Mouse (Mus musculus) 416B (cell line): ENCODE measurements around the gene Otub2.

ENCODE experiments used
- DNase-seq: peaks from one replicate; pipeline ENCODE4 v3.0.0; 2011; ENCODE audit warnings: low read depth

Otub2 gene

DNA sequence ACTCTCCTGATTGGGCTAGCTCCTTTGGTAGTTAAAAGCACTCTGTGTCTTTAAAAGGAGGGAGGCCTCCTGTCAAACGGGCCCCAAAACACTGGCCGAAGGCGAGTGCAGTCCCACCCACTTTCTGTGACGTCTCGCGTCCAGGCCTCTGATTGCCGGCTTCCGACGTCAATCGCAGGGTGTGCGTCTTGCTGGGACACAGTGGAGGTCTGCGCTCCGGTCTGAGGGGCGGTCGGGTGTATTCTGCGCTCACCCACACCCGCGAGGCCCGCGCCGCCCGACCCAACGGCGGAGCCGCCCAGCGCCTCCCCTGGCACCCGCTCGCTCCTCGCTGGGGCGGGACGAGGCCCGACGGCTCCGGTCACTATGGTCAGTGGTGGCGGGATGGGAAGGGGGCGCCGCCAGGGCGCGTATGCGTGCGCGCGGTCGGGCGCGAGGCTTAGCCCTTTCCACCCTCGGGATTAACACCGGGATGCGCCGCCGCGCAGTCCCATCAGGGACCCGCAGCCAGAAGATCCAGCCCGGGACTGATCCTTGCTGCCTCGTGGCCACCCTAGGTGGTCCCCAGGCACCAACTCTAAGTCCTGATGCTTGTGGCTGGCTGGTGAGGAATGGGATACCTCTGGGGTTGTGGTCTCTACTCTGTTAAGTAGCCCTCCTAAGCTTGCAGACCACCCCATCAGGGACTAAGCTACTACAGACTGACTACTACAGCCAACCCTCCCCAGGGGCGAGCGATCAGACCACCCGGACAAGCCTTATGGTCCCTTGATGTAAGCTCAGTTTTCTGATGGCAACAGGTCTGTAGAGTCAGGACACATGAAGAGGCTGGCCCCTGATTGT, at the start of gene Otub2:
TSS of gene Otub2 (plus strand) at position 178 of the 843 bp plus-strand sequence.
- peak; percentile 87 for DNase-seq

DNA sequence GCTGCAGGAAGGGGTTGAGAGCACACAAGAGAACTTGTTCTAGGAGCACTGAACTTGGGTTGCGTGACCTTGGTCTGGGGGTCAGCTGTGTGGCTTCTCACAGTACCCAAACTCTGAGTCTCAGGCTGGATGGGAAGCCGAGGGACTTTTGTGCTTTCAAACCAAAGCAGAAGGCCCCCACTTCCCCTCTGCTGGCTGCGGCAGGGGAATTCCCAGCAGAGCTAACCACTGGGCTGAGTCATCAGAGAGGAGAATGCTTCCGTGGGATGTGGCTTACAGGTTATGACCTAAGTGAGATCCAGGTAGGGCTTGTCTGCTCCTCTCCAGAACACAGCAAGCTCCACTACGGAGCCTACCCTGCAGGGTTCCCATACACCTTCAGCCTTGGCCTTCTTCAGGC, 47.3 kb upstream of the Otub2 start:
- DNase-seq: peak; percentile 77

DNA sequence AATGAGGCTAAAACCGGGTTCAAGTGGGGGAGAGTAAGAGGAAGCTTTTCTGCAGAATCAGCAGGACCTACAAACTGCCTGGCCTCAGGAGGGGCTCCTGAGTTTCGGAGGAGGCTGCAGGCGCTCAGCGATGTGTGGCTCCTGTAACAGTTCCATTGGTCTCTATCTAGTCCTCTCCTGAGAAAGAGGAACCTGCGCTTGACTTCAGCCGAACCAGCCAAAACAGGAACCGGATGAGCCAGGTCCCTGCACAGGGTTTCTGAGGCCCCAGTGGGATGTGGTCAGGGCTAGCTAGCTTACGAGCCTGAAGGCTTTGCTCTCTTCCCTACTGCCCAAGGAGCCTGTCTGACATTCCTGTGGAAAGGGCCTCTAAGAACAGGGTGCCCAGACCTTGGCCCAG, 45.0 kb upstream of the Otub2 start:
- DNase-seq: peak; percentile 79

- DNase-seq: no peak
These were observed 43.5 kb upstream of the Otub2 start for GRCm38 (mm10) chr12:103344934-103345333.

GRCm38 (mm10) chr12:103346945-103347344, 41.5 kb upstream of the Otub2 start:
- no peak for DNase-seq

DNA sequence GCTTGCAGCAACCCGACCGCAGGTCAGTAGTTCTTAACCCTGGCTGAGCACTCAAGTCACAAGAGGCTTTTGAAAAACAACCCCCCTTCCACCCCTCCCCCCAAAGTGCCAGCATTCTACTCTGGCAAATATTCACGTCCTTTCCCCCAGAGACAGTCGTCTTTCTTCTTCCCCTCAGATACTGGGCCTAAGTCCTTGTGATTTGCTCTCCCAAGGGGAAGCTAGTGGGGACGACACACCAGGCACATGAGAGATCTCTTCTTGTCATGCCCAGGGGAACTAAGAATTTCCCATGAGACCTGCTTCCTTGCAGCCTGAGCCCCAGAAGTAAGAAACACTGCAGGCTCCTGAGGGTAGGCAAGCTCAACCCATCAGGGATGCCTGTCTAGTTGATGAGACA, 41.1 kb upstream of the Otub2 start:
- no peak for DNase-seq

- peak; percentile 75 for DNase-seq
These were observed 40.0 kb upstream of the Otub2 start for GRCm38 (mm10) chr12:103348506-103348905.

DNA sequence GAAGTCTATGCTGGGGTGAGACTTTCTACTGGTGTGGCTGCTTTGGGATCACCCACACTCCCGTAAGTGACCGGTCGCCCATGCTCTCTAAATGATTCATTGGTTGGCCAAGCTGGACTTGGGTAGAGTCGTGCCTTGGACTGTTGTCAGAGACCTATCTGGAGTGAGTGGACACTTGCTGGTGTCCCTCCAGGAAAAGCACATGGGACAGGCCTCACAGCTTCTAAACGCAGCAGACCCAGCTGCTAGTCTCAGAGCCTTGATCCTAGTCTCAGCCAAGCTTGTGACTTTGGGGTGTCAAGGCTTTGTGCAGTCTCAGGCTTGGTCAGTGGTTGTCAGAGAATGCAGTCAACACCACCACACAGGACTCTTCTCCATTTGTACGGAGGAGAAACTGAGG, 35.7 kb upstream of the Otub2 start:
- DNase-seq: no peak

- DNase-seq: no peak
These were observed 34.9 kb upstream of the Otub2 start for GRCm38 (mm10) chr12:103353538-103353937.

GRCm38 (mm10) chr12:103355746-103356414, 32.6 kb upstream of the Otub2 start, which contains the start of gene Asb2:
Gene Asb2 (minus strand): TSS chr12:103356001.
- DNase-seq: no peak

DNA sequence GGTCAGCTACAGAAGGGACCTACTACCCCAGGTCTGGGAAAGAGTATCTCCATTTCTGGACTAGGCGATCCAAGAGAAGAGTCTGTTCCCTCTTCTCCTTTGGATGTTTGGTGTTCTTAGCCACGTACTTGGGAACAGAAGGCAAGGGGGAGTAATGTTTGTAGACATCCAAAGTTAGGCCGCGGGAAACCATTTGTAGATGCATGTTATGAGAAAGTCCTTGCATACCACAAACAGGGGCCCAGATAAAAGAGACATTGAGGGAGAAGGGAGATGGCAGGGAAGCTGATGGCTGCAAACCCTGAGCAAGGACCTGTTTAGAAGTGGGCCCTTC, 32.1 kb upstream of the Otub2 start:
- DNase-seq: no peak

DNA sequence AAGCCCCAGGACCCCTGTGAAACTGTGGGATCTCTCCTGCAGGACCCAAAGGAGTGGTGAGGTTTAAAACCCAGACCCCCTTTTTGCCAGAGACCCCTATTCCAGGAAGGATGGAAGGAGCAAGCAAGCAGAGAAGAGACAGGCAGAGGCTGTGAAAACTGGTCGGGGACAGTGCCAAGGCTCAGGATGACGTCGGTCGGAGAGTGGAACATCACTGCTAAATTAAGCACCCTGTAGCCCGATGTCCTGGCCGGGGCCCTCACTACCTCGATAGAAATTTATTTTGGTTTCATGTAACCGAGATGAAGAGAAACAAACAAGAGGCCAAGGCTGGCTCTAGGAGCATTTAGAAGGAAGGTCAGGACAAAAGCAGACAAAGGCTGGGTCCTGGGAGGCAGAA, 30.3 kb upstream of the Otub2 start:
- no peak for DNase-seq

- no peak for DNase-seq
These were observed 29.3 kb upstream of the Otub2 start for GRCm38 (mm10) chr12:103358951-103359801.

- DNase-seq: no peak
These were observed 27.7 kb upstream of the Otub2 start for GRCm38 (mm10) chr12:103360812-103361211.

DNA sequence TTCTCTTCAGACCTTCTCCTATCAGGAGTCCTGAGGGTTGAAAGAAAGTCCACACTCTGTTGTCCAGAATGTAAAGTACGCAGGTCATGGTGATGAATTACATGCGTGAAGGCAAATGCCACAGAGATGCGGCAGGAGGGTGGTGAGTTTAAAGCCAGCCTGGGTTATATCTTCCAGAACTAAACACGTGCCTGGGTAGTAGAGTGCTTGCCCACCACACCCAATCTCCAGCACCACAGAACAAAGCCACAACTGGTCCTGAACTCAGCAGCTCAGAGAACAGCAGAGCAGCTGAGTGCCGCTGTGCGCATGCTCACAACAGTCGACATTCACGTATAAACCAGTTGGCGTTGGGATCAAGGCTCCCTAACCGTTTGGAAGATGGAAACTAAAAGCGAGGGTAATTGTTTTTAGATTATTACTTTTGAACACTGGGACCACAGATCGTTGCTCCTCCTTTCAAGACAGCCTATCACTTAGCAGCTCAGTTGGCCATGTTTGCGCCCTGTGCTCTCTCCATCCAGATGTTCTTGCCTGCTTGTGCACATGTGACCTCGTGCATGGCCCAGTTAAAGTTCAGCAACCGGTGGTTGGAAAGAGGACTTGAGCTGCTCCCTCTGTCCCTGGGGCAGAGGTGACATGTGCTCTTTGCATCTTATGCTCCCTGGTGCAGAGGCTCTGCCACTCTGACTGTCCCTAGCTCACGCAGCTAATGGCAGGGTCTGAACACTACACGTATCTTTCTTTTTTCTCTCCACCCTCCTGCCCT, 26.8 kb upstream of the Otub2 start:
- DNase-seq: no peak

DNA sequence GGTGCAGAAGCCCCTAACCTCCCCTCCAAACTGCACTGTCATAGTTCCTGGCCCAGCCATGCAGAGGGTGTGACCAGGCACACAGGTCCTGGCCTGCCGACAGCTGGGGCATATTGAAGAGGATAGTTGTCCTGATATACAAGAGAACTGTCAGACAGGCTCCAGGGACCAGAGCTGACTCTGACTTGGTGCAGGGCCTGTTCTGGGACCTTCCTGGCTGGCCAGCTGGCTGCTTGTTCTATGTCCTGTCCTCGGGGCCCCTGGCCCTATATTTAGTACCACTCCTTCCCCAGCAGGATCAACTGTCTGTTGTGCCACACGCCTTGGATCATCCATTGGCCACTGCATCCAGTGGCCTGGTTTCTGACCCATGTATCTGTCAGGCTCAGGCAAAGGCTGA, 26.1 kb upstream of the Otub2 start:
- DNase-seq: no peak

DNA sequence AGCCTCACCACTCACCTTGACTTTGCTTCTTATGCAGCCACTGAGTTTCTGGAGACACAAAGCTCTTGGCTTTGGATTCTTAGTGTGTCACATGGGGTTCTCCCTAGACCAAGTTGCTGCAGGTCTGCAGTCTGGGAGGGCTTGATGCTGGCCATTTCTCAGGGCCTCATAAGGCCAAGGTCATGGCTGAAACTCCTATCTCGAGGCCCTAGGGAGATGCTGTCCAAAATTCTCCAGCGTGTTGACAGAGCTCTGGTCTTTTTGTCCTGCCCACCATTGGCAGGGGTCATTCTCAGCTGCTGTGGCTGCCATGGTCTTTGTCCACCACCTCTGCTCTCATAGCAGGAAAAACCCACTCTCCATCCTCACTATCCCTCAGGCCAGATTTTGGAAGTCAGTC, 21.3 kb upstream of the Otub2 start:
- DNase-seq: no peak

- peak; percentile 38 for DNase-seq
These were observed 20.7 kb upstream of the Otub2 start for GRCm38 (mm10) chr12:103367620-103368325.

DNA sequence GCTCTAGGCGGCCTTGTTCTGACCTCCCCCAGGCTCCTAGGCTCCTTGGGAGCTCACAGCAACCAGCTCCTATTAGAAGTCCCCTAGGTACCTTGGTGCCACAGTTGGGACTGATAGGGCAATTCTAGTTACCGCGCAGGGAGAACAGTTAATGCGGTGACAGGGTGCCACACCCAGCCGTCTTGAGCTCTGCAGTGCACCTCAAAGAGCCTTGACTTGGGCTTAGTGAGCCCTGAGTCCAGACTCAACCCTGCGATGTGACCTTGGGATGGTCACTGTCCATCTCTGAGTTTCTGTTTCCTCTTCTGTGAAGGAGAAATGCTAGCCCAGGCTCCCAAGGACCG, 20.2 kb upstream of the Otub2 start:
- DNase-seq: no peak

DNA sequence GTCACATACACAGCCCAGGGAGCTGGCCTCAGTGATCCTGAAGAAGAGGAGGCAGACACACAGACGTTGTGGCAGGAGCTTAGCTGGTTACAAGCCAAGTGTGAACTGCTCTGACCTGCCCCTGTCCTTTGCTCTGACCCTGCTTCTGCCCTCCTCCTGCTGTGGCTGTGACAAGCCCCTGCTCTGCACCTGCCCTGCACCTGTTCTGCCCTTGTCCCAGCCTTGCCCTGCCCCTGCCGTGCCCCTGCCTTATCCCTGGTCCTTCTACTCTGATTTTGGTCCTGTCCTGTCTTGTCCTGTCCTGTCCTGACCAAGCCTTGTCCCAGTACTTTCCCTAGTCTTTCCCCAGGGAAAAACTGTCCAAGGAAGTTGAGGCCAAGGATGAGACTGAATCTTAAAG, 19.7 kb upstream of the Otub2 start:
- DNase-seq: no peak

DNA sequence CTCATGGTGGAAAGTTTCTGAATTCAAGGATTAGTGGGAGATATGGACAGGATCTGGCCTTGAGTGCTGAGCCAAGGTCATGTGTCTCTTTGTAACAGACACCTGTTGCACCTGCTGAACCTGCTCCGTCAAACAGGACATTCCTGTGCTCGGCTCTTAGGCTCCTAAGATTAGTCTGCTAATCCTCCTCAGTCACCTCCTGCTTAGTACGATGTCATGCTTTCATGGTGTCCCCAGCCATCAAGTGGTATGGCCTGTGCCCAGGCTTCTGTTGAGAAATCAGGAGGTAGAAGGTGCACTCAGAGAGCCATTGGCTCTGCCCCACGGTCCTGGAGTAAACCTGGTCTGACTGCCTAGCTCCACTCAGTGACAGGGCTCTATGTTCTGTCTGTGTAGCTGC, 17.6 kb upstream of the Otub2 start:
- DNase-seq: no peak
